Mouse (Mus musculus): ENCODE measurements around the gene Defb19. TPM values are rescaled to one million over a fixed set of nuclear protein-coding genes. Genes with fewer than 3 reads are reported as not detected.

Gene Defb19
- polyA plus RNA-seq, 1 experiment from 2014 or later = 0.36 TPM

- Histone ChIP-seq H3K4me1 (ENCODE audit: insufficient read depth, low read depth, low read length) (no peaks in the 10 kb centered on the region), H3K9ac (replicated peaks; ENCODE audit: low read depth) (no peak within 1 kb of the TSS), H3K36me3 (ENCODE audit: insufficient read depth, low read length) (no peaks in the 10 kb centered on the region), H3K4me2 (replicated peaks; ENCODE audit: low read depth, low read length) (no peak within 1 kb of the TSS), H3K27me3 (replicated peaks; ENCODE audit: insufficient read depth, low read length) (no peaks in the 10 kb centered on the region), H3K27ac (ENCODE audit: low read length) (no peak within 1 kb of the TSS), H3K4me3 (ENCODE audit: low read depth, low read length) (no peak within 1 kb of the TSS), H3K9me3 (ENCODE audit: low read length) (no peaks in the 10 kb centered on the region)
- ATAC-seq (no peak), DNase-seq (ENCODE audit: low spot score) (no peak)
- 62% methylated on average over 11 of the region's 11 CpGs for WGBS
- TF ChIP-seq CTCF (IDR thresholded peaks at IDR 0.05) (peak; percentile 48), EP300 (IDR thresholded peaks at IDR 0.05) (no peak)
Observed at GRCm38 (mm10) chr2:152572114-152572794, 7.9 kb downstream of the Defb19 start, which contains the start of gene Defb21. Defb21 (plus strand) TSS chr2:152572744.

GRCm38 (mm10) chr2:152570313-152570712, 9.8 kb downstream of the Defb19 start:
- no peak for ATAC-seq
- no peaks in the 10 kb centered on the region for H3K4me1 ChIP-seq (ENCODE audit: insufficient read depth, low read depth, low read length)
- no peaks in the 10 kb centered on the region for H3K36me3 ChIP-seq (ENCODE audit: insufficient read depth, low read length)
- 60% methylated on average over 6 of the region's 6 CpGs for WGBS
- H3K4me3 ChIP-seq (ENCODE audit: low read depth, low read length) = no peak overlapping the region
- H3K9me3 ChIP-seq (ENCODE audit: low read length) = no peaks in the 10 kb centered on the region
- H3K9ac ChIP-seq (replicated peaks; ENCODE audit: low read depth) = no peak overlapping the region
- no peak for DNase-seq (ENCODE audit: low spot score)
- no peak overlapping the region for H3K4me2 ChIP-seq (replicated peaks; ENCODE audit: low read depth, low read length)
- no peak overlapping the region for H3K27ac ChIP-seq (ENCODE audit: low read length)
- TF ChIP-seq EP300 (IDR thresholded peaks at IDR 0.05) (no peak), CTCF (IDR thresholded peaks at IDR 0.05) (no peak)
- no peaks in the 10 kb centered on the region for H3K27me3 ChIP-seq (replicated peaks; ENCODE audit: insufficient read depth, low read length)

GRCm38 (mm10) chr2:152569881-152570280, 10.2 kb downstream of the Defb19 start:
- H3K9me3 ChIP-seq (ENCODE audit: low read length) = no peaks in the 10 kb centered on the region
- no peak overlapping the region for H3K4me2 ChIP-seq (replicated peaks; ENCODE audit: low read depth, low read length)
- H3K4me1 ChIP-seq (ENCODE audit: insufficient read depth, low read depth, low read length) = no peaks in the 10 kb centered on the region
- no peak overlapping the region for H3K27ac ChIP-seq (ENCODE audit: low read length)
- no peaks in the 10 kb centered on the region for H3K36me3 ChIP-seq (ENCODE audit: insufficient read depth, low read length)
- DNase-seq (ENCODE audit: low spot score) = no peak
- ATAC-seq = no peak
- TF ChIP-seq EP300 (IDR thresholded peaks at IDR 0.05) = no peak
- no peak for TF ChIP-seq CTCF (IDR thresholded peaks at IDR 0.05)
- no peak overlapping the region for H3K4me3 ChIP-seq (ENCODE audit: low read depth, low read length)
- H3K9ac ChIP-seq (replicated peaks; ENCODE audit: low read depth) = no peak overlapping the region
- no peaks in the 10 kb centered on the region for H3K27me3 ChIP-seq (replicated peaks; ENCODE audit: insufficient read depth, low read length)
- WGBS = 67% methylated on average over 4 of the region's 4 CpGs

- Histone ChIP-seq H3K36me3 (ENCODE audit: insufficient read depth, low read length) (no peaks in the 10 kb centered on the region), H3K27me3 (replicated peaks; ENCODE audit: insufficient read depth, low read length) (no peaks in the 10 kb centered on the region), H3K4me1 (ENCODE audit: insufficient read depth, low read depth, low read length) (no peaks in the 10 kb centered on the region), H3K4me3 (ENCODE audit: low read depth, low read length) (no peak within 1 kb of the TSS), H3K9me3 (ENCODE audit: low read length) (no peaks in the 10 kb centered on the region), H3K9ac (replicated peaks; ENCODE audit: low read depth) (no peak within 1 kb of the TSS), H3K27ac (ENCODE audit: low read length) (no peak within 1 kb of the TSS), H3K4me2 (replicated peaks; ENCODE audit: low read depth, low read length) (no peak within 1 kb of the TSS)
- DNase-seq (ENCODE audit: low spot score) (no peak), ATAC-seq (no peak)
- 85% methylated on average over 5 of the region's 5 CpGs for WGBS
- TF ChIP-seq CTCF (IDR thresholded peaks at IDR 0.05) (no peak), EP300 (IDR thresholded peaks at IDR 0.05) (no peak)
Observed at GRCm38 (mm10) chr2:152569038-152569437, 11.1 kb downstream of the Defb19 start, which contains the start of gene Gm17416. Gm17416 (plus strand) TSS chr2:152569338.

GRCm38 (mm10) chr2:152556655-152557054, 23.5 kb downstream of the Defb19 start:
- DNase-seq (ENCODE audit: low spot score) (no peak), ATAC-seq (no peak)
- no peaks in the 10 kb centered on the region for H3K36me3 ChIP-seq (ENCODE audit: insufficient read depth, low read length)
- H3K4me3 ChIP-seq (ENCODE audit: low read depth, low read length) = no peak overlapping the region
- H3K4me2 ChIP-seq (replicated peaks; ENCODE audit: low read depth, low read length) = no peak overlapping the region
- H3K9me3 ChIP-seq (ENCODE audit: low read length) = no peaks in the 10 kb centered on the region
- no peak for TF ChIP-seq EP300 (IDR thresholded peaks at IDR 0.05)
- no peak for TF ChIP-seq CTCF (IDR thresholded peaks at IDR 0.05)
- 66% methylated on average over 7 of the region's 7 CpGs for WGBS
- H3K27ac ChIP-seq (ENCODE audit: low read length) = no peak overlapping the region
- H3K9ac ChIP-seq (replicated peaks; ENCODE audit: low read depth) = no peak overlapping the region
- H3K4me1 ChIP-seq (ENCODE audit: insufficient read depth, low read depth, low read length) = no peaks in the 10 kb centered on the region
- no peaks in the 10 kb centered on the region for H3K27me3 ChIP-seq (replicated peaks; ENCODE audit: insufficient read depth, low read length)

- Histone ChIP-seq H3K9ac (replicated peaks; ENCODE audit: low read depth) (no peak overlapping the region), H3K4me2 (replicated peaks; ENCODE audit: low read depth, low read length) (no peak overlapping the region), H3K36me3 (ENCODE audit: insufficient read depth, low read length) (no peaks in the 10 kb centered on the region), H3K9me3 (ENCODE audit: low read length) (no peaks in the 10 kb centered on the region), H3K4me1 (ENCODE audit: insufficient read depth, low read depth, low read length) (no peaks in the 10 kb centered on the region), H3K4me3 (ENCODE audit: low read depth, low read length) (no peak overlapping the region), H3K27me3 (replicated peaks; ENCODE audit: insufficient read depth, low read length) (no peaks in the 10 kb centered on the region), H3K27ac (ENCODE audit: low read length) (no peak overlapping the region)
- no peak for ATAC-seq
- TF ChIP-seq EP300 (IDR thresholded peaks at IDR 0.05) (no peak), CTCF (IDR thresholded peaks at IDR 0.05) (peak; percentile 79)
- peak; percentile 65 for DNase-seq (ENCODE audit: low spot score)
- 9% methylated on average over 16 of the region's 16 CpGs for WGBS
Observed at GRCm38 (mm10) chr2:152553774-152554423, 26.2 kb downstream of the Defb19 start.
